Mouse (Mus musculus) gastrocnemius, postnatal 14 days (tissue): ENCODE data around the gene Mapk7. TPM values are rescaled to one million over a fixed set of nuclear protein-coding genes. Genes with fewer than 3 reads are reported as not detected.

ENCODE experiments used
- DNase-seq: peaks from one replicate; pipeline ENCODE4 v3.0.0; 2021; ENCODE audit warnings: mixed read lengths
- intact Hi-C: fragments of 180-260 bp; cut with DNase I; formaldehyde crosslinking; loops from one replicate; pipeline ENCODE4 v1.15.1; 2025; ENCODE audit warnings: low total_unique reads
- total RNA-seq, 2 experiments: library from RNA; stranded (reverse); gene quantifications; 2 replicates each; pipeline ENCODE4 v1.2.3; 2021

The Mapk7 gene
- total RNA-seq, 2 experiments from 2014 or later: 5.9 TPM

DNA sequence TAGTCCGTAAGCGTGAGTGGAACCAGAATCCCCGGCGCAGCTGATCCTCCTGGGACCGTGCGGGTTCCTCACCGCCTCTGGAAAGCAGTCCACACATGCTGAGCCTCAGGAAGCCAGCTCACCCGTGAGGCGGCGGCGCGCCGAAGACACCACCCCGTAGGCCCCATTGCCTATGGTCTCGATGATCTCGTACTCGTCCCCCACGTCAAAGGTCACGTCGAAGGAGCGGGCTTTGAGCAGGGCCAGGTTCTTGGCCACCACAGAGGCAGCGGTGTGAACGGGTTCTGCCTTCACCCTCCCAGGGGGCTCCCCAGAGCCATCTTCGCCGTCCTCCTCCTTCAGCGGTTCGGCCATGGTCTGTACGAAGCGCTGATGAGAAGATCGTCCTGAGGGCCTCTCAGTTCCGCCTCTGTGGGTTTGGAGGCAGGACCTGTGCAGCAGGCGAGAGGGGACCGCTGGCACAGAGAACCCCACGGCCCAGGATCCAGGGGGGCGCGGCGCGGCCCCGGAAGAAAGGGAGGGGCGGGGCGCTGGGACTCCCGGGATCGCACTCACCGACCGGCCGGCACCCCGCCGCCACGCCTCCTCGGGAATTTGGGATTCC, 579 bp downstream of the Mapk7 start:
- intact Hi-C loops: no loop called here
- no peak for DNase-seq

DNA sequence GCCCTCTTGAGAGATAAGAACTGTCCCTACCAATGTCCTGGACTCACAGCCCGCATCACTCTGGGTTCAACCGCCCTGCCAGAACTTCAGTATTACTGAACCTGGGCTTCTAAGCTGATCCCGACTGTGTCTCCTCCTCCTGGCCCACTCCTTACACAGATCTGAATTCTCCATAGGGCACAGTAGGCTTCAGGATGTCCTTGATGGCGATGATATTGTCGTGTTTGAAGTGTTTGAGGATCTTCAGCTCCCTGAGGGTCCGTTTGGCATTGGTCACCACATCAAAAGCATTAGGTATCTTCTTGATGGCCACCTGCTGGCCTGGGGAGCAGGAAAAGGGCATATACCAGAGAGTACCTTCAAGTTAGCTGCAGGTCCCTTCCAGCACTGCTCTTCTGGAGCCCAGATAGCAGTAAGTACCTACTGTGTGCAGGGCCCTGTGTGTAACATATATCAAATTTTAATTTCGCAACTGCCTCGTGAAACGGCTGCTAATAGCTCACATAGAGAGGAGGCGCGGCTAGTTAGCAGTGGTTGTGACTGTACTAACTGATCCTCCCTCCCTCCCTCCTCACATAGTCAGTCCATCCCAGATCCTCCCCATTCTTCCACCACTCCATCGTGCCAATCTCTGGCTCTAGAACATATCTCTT, 1.3 kb downstream of the Mapk7 start:
- intact Hi-C loops: no loop called here
- no peak for DNase-seq

DNA sequence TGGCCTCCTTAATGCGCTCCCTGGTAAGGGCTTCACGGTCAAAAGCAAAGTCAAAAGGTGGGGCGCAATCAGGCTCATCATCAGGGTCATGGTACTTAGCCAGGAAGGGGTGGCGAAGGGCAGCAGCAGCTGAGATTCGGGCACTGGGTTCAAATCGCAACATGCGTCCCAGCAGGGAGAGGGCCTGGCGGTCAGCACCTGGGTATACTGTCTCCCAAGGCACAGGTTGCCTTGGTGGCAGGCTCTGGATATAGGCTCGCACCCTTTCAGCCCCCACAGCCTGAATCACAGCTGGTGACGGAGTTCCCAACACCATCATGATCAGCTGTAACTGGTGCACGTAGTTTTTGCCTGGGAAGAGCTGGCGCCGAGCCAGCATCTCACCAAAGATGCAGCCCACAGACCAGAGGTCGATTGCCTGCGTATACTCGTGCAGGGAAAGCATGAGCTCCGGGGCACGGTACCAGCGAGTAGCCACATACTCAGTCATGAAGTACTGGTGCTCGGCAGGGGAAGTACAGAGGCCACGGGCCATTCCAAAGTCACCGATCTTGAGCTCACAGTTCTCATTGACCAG, 3.2 kb downstream of the Mapk7 start:
- DNase-seq: no peak
- intact Hi-C loops: no loop called here

DNA sequence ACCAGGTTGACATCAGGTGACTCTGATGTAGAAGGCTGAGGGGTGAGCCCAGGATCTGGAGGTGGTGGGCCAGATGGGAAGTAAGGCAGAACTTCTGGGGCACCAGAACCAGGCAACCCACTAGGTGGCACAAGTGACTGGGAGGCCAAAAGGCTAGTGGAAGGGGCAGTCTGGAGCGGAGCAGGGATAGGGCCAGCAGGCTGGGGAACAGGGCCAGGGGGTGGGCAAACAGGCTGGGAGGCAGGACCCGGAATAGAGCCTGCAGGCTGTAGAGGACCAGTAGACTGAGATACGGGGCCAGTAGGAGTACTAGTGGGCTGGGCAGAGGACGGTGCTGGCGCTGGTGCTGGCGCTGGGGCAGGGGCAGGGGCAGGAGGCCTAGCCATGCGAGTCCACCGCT, 4.3 kb downstream of the Mapk7 start:
- DNase-seq: no peak
- intact Hi-C loops: no loop called here

DNA sequence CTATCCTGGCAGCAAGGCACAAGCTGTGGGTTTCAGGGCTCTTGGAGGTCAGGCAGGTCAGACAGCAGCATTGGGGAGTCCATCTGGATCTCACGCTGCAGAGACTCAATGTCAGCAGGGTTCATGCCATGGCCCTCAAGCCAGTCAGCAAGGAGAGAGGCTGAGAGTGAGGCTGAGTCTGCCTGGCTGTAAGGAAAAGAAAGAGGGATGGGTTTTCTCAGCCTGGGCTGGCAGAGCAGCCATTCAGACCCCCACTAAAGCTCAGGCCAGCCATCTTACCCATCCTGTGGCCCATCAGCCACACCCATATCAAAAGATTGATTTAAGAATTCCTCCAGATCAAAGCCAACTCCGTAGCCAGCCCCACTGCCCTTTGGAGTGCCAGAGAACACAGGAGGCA, 5.1 kb downstream of the Mapk7 start:
- intact Hi-C loops: no loop called here
- DNase-seq: no peak

DNA sequence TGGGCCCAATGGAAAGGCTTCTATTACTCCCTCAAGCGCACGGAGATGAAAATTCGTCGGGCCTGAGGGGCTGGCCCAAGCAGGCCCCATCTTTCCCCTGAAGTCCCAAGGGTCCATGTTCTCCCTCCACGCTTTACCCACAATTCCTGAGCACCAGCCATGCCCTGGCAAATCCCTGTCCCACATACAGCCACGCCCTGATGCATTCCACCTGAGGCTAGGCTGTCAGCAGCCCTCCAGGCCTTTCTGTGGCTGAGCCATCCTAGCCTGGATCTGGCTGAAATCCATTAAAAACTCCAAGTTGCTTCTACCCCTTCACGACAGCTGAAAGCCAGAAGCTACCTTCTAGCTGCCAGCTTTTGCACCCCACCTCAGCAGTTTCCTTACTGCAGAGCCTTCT, 6.3 kb downstream of the Mapk7 start:
- no peak for DNase-seq
- intact Hi-C loops: no loop called here

DNA sequence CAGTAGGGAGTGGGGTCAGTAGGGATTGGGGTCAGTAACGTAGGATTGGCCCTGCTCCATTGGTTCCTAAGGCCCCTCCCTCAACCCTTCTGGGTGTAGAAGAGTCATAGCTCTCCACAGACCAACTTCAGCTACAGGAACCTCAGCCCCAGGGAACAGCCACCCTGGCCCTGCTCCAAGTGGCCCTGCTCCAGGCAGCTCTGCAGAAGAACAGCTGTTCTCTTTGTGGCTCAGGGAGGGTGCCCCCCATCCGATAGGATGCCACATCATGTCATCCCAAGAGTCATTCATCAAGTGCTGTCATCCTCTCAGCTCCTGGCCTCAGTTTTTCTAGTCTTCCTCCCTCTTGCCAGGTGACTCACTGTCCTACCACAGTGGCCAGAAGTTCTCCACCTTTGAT, 6.8 kb downstream of the Mapk7 start:
- intact Hi-C loops: no loop called here
- peak; percentile 82 for DNase-seq

DNA sequence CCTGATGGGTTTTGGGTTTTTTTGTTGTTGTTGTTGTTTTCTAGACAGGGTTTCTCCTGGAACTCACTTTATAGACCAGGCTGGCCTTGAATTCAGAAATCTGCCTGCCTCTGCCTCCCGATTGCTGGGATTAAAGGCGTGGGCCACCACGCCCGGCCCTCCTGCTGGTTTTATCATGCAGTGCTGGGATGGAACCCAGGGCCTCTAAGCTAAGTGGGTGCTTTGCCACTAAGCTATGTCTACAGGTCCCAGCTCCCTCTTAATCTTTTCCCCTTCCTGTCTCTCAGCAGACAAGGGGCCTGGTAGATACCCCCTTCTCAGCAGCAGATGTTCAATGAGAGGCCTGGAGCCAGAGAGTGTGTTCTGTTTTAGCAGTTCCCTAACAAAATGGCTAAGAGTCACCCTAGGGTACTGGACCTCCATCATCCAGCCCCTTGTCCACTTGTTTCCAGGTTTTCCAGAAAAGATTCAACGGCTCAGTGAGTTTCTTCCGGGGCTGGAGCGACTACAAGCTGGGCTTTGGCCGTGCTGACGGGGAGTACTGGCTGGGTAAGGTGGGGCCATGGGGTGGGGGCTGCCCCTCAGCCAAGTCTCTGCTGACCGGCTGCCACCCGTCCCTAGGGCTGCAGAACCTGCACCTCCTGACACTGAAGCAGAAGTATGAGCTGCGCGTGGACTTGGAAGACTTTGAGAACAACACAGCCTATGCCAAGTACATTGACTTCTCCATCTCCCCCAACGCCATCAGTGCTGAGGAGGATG, 7.6 kb downstream of the Mapk7 start:
- DNase-seq: no peak
- intact Hi-C loops: no loop called here

DNA sequence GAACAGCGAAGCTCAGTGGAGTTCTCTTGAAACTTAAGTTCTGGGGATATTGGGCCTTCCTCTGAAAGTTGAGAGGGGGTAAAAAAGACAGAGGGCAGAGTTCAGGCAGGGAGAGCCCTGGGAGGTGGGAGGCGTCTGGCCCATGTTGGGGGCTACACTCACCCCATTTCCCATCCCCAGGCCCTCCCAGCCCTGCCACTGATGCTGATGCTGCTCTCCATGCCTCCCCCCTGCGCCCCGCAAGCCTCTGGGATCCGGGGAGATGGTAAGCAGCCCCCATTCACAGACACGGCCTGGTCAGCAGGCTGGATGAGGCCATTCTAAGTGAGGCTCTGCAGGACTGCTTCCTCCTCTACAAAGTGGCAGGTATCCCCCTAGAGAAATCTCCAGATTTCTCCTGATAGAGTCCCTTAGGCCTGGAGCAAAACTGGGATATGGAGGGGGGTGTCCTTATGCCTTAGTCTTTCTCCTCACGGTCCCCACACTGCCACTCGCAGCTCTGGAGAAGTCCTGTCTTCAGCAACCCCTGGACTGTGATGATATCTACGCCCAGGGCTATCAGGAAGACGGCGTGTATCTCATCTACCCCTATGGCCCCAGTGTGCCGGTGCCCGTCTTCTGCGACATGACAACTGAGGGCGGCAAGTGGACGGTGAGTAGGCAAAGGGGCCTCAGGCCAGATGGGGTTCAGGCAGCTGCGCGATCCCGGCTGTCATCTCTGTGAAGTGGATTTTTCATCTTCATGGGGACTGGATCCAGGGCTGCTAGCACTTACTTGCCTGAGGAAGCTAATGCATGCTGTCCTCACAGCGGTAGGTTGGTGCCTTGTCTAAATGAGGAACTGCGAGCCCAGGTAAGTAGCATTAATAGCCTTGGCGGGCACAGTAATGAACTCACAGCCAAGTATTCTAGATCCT, 8.4 kb downstream of the Mapk7 start:
- intact Hi-C loops: no loop called here
- no peak for DNase-seq

DNA sequence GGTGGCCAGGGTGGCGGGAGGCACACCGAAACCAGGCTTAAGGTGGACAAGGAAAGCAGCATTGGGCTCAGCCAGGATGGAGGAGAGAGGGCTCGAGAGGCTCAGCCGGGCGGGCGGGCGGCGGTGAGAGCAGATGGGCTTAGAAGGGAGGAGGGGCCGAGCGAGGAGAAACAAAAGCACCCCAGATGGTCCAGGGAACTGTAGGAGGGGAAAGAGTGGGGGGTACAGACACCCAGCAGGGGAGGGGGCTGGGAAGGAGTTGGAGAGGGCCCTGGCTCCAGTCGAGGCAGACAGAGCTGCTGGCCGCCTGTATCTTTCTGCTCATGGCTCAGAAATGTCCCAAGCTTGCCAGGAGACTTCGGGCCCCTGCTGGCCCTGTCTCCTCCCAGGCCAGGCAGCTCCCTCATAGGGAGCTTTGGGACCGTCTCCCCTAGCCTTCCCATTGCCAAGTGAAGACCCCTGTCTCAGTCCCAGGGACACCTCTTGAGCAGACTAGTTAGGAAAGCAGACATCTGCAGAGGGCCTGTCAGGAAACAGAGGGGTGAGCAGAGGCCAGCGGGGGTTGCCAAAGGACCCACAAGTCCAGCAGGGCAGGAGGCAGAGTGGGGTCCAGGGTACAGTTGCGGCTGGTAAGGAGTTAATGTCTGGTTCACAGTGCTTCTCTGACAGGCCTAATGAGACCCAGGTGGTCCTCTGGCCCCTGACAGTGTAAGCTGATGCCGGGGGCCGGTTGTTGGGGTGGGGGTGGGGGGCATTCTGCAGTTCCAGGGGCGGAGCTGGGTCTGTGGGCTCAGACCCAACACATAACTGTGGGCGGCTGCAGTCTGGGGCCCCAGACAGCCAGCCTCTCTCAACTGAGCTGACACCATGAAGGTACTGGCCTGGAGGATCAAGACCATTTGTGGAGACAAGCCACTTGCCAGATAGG, 9.3 kb downstream of the Mapk7 start, which contains the start of gene Mfap4:
Gene Mfap4 (plus strand): TSS at position 819 of the 928 bp plus-strand sequence.
- intact Hi-C loops: no loop called here
- DNase-seq: peak; percentile 70

DNA sequence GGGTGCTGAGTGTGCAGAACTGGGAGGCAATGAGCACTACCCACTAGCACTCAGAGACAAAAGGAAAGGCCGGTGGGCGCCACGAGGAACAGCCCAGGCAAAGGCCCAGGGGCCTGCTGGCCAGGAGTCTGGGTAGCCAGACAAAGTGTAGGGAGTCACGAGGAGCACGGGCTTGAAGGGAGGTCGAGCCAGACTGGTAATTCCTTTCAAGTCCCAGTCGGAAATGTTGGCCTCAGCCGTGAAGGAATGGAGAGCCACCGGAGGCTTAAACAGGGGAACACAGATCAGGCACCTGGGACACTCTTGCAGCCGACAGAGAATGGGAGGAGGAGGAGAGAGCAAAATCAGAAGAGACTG, 10.0 kb downstream of the Mapk7 start:
- intact Hi-C loops: no loop called here
- no peak for DNase-seq

DNA sequence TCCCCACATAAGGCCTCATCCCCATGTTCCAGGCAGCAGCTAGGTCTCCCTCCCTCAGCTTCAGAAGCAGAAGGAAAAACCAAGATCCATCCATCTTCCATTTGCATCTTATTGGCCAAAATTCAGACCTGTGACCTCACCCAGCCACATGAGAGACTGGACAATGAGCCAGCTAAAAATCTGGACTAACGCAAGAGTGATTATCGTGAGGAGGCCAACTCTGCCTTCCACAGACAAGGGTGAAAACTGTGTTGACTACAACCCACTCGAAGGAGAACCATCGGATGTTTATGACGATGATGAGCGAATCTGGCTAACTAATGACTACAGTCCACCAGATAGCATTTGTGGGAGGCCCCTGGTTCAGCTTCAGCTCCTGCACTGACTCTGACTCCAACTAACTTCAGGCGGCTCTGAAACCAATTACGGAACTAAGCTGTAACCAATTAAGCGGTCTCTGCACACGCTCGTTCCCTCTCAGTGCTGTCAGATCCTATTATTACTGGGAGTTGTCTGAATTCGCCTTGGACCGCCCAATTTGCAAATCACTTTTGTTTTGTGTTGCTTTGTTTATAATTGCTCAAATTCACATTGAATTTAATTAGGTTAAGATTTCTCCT, 10.9 kb downstream of the Mapk7 start:
- no peak for DNase-seq

DNA sequence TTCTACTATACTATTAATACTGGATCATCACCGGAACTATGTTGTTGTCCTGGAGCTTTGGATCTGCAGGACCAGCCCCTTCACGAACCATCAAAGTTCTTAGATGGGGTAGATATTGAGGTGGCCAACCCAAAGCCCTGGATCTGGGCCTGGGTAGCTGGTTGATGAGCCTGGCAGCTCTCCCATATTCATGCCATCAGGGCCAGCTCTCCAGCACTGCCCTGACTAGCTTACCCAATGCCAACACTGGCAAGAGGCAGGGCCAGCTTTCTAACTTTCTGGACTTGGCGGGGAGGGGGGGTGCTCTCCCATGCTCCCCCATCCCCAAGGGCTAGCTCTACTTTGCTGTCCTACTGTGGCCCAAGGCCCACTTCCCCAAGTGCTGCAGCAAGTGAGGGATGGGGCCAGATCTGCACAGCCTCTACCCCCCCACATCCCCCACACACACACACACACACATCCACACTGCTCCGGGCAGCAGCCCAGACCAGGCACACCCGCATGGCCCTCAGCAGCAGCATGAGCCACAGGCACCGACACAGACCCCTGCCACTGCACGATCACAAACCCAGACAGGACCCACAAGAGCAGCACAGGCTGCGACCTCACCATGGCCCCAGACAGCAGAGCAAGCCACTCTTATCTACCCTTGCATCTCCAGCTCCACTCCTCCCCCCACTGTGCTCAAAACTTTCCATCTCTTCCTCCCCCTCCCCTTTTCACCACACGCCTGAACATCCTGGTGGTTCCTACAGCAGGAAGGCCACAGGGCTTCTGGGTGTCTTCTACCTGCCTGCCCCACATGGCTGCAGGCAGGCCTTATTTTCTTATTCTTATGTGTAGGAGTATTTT, 12.7 kb downstream of the Mapk7 start:
- intact Hi-C loops: no loop called here

More for the DNA sequence above, 10.9 kb downstream of the Mapk7 start:
- intact Hi-C loops: no loop called here

DNA sequence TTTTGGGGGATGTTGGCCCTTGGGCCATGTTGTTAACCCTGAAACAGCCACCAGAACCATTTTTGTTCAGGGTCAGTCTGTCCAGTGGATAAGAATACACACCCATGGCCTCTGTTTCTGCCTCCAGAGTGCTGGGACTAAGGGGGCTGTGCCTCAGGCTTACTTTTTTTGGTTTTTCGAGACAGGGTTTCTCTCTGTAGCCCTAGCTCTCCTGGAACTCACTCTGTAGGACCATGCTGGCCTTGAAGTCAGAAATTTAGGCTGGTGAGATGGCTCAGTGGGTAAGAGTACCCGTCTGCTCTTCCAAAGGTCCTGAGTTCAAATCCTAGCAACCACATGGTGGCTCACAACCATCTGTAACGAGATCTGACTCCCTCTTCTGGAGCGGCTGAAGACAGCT, 15.4 kb downstream of the Mapk7 start:
- intact Hi-C loops: no loop called here
- DNase-seq: no peak

More for the DNA sequence above, 12.7 kb downstream of the Mapk7 start:
- DNase-seq: no peak

DNA sequence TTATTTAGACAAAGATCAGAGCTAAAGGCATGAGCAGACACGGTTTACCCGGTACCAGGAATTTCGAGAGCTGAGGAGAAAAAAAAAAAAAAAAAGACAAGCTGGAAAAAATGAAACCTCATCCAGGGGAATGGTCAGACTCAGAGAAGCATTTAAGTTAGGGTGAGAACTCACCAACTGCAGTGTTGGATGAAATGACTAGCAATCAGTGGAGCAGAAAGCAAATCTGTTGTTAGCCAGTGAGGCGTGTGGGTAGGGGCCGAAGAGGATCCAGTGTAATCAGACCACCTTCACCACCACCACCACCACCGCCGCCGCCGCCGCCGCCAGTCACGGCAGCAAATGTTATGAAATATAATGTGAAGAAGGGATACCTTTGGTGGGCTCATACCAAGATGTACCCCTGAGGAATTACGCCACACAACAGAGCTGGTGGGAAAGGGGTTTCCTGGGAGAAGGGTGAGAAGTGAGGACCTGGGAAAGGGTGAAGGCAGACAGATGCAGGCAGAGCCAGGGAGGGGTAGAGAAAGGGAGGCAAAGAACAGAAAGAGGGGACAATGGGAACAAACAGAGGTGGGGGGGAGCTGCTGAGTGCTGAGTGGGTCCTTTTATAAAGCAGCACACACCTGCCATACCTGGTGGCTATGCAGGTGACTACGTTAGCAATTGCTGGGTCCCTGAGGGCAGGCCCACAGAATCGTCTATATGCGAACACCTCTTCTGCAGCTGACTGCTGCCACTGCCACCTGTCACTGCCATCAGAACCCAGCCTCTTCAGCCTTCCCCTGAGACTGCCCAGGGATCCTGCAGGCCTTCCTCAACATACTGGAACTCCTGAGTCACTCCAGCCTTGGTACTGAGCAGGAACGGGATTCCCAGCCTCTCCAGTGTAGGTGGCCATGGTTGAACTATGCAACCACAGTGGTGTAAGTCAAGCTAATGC, 16.4 kb downstream of the Mapk7 start:
- no peak for DNase-seq
- intact Hi-C loops: no loop called here

DNA sequence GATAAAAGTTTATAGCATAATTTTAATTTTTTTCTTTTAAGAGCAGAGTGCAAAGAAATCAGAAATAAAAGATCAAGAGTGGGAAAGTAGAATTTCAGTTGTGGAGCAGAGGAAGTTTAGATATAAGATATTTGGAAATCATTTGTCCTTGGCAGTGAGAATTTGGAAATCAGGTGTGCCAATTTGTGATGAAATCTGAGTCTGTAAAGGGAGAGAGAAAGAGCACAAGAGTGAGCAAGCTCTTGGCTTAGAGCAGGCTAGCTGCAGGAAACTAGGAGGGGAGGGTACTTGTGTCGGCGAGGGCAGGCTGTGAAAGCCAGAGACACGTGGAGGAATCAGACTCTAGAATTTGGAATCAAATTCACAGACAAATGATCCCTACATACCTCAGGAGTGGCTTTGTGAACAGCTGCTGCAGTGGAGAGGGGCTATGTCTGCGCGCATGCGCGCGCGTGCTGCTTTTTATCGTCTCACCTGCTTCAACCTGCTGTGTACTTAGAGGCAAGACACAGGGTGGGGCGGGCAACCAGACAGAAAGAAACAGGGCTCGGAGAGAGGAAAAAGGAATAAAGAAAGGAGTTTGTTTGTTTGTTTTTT, 17.3 kb downstream of the Mapk7 start:
- no peak for DNase-seq
- intact Hi-C loops: no loop called here
